8 mouse cellular contexts compared by ENCODE assay signal in genomic region chr9:124424542-124425410, GRCm38 (mm10). TPM values are rescaled to one million over a fixed set of nuclear protein-coding genes. Genes with fewer than 3 reads are reported as not detected.
A peak's percentile ranks its signal among the peaks of the same experiment; 100 is the strongest.
DNase-seq lines count a peak whose midpoint lies in the region; ATAC-seq lines count a peak whose summit lies in the region.

No protein-coding gene starts in this region.

- 0 out of 2 replicates have a peak, but pooled peaks cover 2% of the 10 kb centered on the region for H3K9me3 ChIP-seq in hindbrain, embryonic 16.5 days (ENCODE audit: control insufficient read depth, low read length)

- H3K27me3 ChIP-seq in hindbrain, embryonic 16.5 days (replicated peaks; ENCODE audit: control insufficient read depth, insufficient read depth, low read length): no peaks in the 10 kb centered on the region

- peak overlapping the region; percentile 61 for H3K9ac ChIP-seq in hindbrain, embryonic 16.5 days (ENCODE audit: low read depth, low read length)

- no peaks in the 10 kb centered on the region for H3K4me1 ChIP-seq in hindbrain, embryonic 16.5 days (ENCODE audit: control insufficient read depth, insufficient read depth, low read depth, low read length)

- ATAC-seq in hindbrain, embryonic 16.5 days: peak; percentile 73

- WGBS in hindbrain, embryonic 16.5 days: under 1% methylated on average over 48 of the region's 48 CpGs
- WGBS in macrophage (ENCODE audit: missing documents): 0% methylated on average over 48 of the region's 48 CpGs

- DNase-seq in WW6 (ENCODE audit: low read depth, low spot score): peak; percentile 97
- DNase-seq in cerebellum, postnatal 4 days (ENCODE audit: low spot score in 2 of 2): peak; percentile 97 to 99
- peak; percentile 98 for DNase-seq in gastrocnemius, adult 18-20 months (ENCODE audit: low spot score)
- DNase-seq in left cerebral cortex, adult 18-20 months (ENCODE audit: low spot score in 2 of 2): peak; percentile 98 to 99
- peak; percentile 99 for DNase-seq in right cerebral cortex, adult 18-20 months
- peak; percentile 93 for DNase-seq in urinary bladder, postnatal 10 days (ENCODE audit: low spot score)

- H3K36me3 ChIP-seq in hindbrain, embryonic 16.5 days (ENCODE audit: control insufficient read depth, insufficient read depth, low read length): no peaks in the 10 kb centered on the region
- no peaks in the 10 kb centered on the region for H3K36me3 ChIP-seq in macrophage (ENCODE audit: inconsistent target)

- H3K4me2 ChIP-seq in hindbrain, embryonic 16.5 days (ENCODE audit: low read length): peak overlapping the region; percentile 76

- H3K27ac ChIP-seq in hindbrain, embryonic 16.5 days (ENCODE audit: low read depth, low read length): peak overlapping the region; percentile 84
- H3K27ac ChIP-seq in macrophage: peak overlapping the region; percentile 90

- peak overlapping the region; percentile 46 for H3K4me3 ChIP-seq in hindbrain, embryonic 16.5 days (ENCODE audit: low read length)
- H3K4me3 ChIP-seq in macrophage (ENCODE audit: inconsistent target): peak overlapping the region; percentile 44

- H3K79me2 ChIP-seq in macrophage (ENCODE audit: inconsistent target): no peaks in the 10 kb centered on the region

RNA-seq across cellular contexts. Expression of gene Ppp2r3d, which starts 51.9 kb away (rescaled TPM):
- total RNA-seq in gastrocnemius, adult 18-20 months (2021): 10 to 100 TPM; 27.9 to 30.0 TPM
- 149 and 160 TPM in 2 replicates for polyA plus RNA-seq in hindbrain, embryonic 16.5 days (2015; fragmentation: Nextera tagmentation; extraction: Ambion mirVana)
- 100 to 1,000 TPM in 1 of 2 experiments, 10 to 100 TPM in 1; 98.8 to 107 TPM for total RNA-seq in left cerebral cortex, adult 18-20 months (2021)
- total RNA-seq in macrophage (2018; cell fraction: chromatin; rRNA removed): 100 to 1,000 TPM; 156 to 333 (median 232) TPM
- total RNA-seq in macrophage (2018; cell fraction: cytosol; rRNA removed): 10 to 100 TPM; 35.1 to 75.0 (median 56.4) TPM
- total RNA-seq in macrophage (2018; cell fraction: nucleus; rRNA removed): 100 to 1,000 TPM in 23 of 26 experiments, 10 to 100 TPM in 3; 69.7 to 271 (median 164) TPM
- 23.2 to 71.8 TPM (median 40.4 TPM) in 3 replicates for polyA plus RNA-seq in macrophage (2018)

Comparison
In these comparisons a context has a peak if more than half of its experiments do, and no peak if none do; other contexts are left out.
1. Peak in every context shown above with its lines: DNase-seq, ATAC-seq, H3K4me3 ChIP-seq and H3K27ac ChIP-seq.